Mouse (Mus musculus) cerebellum, adult 2 months (tissue): ENCODE results near the gene Glyr1.
A peak's percentile ranks its signal among the peaks of the same experiment; 100 is the strongest.

Source experiments
- CTCF ChIP-seq: fragments of 200-500 bp; IDR thresholded peaks from 2 replicates; pipeline ENCODE4 v1.5.1; 2011; ENCODE audit warnings: low read depth, mild to moderate bottlenecking, control low read depth, low read length, moderate library complexity, borderline replicate concordance; ENCODE audit not compliant: insufficient read depth
- POLR2A ChIP-seq: fragments of 200-500 bp; IDR thresholded peaks from 2 replicates; pipeline ENCODE4 v1.6.1; 2011; ENCODE audit warnings: low read length, control low read depth, borderline replicate concordance; ENCODE audit not compliant: insufficient read depth

DNA sequence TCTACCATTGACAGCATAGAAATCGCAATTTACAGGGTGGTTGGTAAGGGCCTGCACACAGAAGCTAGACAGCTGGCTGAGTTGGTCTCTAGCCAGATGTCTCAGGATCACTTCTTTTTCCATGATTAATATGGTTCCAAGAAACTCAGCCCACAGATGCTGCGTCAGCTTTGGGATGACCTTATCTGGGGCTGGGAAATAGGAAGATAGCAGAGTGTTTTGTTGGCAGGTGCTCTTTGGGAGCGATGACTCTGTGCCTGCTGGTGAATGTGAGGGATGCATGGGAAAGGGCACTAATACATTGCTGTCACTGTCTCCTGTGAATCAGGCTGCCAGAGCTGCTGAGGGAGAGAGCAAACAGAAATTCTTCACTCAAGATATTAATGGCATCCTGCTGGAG lies 20.7 kb upstream of the Glyr1 start:
- no peak for TF ChIP-seq POLR2A
- TF ChIP-seq CTCF, result 0 out of 2 replicates have a peak, but pooled peaks have one; percentile 7
